Mouse (Mus musculus) erythroblast, embryonic 14.5 days (primary cell): ENCODE measurements around the gene Krt7.

Experiments used
- GATA1 ChIP-seq: IDR thresholded peaks from 2 replicates; pipeline ENCODE4 v1.6.1; 2012; ENCODE audit warnings: low read length, inconsistent platforms, mixed read lengths
- TAL1 ChIP-seq: IDR thresholded peaks from 3 replicates; pipeline ENCODE4 v1.6.1; 2012; ENCODE audit warnings: low read length, inconsistent platforms, mixed read lengths

GRCm38 (mm10) chr15:101374879-101375278 is 36.0 kb upstream of the Krt7 start:
- TF ChIP-seq GATA1 (no peak), TAL1 (no peak)
